Mouse (Mus musculus): ENCODE data around the gene Mob1b.
A peak's percentile ranks its signal among the peaks of the same experiment; 100 is the strongest.
"Not testable (repeated sequence)": the region's sequence is repeated elsewhere in the genome, so short reads cannot be mapped to it uniquely, and the experiment has no call there.

Mob1b gene

DNA sequence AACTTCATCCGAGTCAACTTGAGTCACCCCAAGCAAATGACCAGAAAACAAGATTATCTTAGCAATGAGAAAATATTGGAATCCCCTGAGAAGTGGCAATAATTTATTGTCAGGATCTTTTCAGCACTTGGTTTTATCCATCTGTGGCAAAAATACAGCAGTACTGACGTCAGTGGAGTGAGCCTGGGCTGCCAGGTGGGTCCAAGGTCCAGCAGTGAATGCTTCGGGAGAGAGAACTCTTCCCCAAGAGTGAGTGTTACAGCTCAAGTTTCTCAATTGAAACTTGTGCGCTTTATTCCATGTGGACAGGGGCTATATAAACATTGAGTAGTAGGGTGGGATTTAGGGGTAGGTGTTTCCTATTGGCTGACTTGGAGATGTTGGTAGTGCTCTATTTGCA lies 18.6 kb upstream of the Mob1b start:
- no peak for DNase-seq (ENCODE audit: low spot score in 2 of 2)

DNA sequence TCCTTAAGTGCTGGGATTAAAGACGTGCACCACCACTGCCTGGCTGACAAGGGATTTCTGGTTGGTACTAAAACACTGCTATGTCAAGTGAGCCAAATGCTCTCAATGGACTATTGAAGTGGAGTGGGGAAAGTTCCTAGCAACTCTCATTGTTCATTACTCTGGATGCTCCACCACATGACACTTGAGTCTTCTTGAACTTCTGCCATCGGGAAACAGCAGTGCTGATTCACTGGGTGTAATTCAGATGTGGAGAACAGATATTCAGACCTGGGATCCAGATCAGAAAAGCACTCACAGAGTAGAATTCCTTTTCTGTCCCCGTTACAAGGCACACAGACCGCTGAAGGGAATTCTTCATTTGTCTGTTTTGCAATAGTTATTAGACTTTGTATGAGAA lies 17.1 kb upstream of the Mob1b start:
- DNase-seq (ENCODE audit: low spot score in 2 of 2), result no peak

DNA sequence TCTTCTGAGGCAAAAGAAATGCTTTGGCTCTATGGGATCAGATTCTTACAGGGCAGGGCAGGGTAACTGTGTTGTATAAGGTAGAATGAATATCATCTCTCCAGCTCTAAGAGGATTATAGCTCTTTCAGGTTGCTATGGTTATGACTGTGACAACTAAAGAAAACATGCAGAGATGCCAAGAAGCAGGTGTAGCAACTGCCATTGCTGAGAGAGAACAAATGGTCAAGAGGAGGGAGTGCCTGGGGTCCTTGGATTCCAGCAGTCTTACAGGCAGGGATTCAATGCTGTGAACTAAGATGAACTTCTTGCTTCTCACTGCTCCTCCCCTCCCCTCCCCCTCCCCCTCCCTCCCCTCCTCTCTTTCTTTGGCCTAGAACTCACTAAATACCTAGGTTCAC lies 9.5 kb upstream of the Mob1b start:
- DNase-seq (ENCODE audit: low spot score in 2 of 2), result no peak

DNA sequence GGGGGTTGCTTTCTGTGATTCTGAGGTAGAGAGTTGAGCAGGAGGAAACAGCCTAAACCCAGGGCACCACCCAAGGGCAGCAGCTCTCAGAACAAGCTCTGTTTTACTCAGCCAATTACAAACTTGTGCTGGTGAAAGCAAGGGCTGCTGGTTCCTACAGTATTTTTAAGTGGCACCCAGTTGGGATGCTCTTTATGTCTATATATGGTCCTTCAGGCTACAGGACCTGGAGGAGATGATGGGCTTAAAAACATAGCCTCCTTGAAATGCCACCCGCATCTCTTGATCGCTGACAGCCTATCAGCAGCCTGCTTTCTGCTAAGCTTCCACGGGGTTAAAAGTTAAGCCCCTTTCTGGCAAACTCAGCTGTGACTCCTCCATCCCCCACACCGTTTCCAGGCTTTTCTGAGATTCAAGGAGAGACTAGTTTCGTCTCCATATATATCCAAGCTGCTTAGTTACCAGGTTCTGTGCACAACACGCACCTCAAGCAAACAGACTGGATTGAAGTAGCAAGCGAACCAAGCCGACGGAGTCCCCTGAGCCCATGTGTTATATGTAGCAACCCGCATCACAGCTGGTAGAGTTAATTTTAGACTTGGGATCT lies 8.9 kb upstream of the Mob1b start:
- DNase-seq (ENCODE audit: low spot score in 2 of 2), result no peak

DNA sequence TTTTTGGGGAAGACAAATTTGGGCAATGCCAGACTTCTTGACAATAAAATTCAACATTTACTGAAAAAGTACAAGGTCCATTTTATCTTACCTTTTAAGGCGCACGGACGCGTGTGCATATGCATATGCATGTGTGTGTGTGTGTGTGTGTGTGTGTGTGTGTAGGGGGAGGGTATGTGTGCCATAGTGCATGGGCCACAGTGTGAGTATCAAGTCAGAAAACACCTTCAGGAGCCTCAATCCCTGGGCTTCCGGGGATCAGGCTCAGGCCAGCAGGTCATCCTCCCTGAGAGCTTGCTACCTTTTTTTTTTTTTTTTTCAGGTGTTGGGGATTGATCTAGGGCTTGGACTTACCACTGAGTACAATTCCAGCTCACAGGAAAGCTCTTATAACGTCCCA lies 8.3 kb upstream of the Mob1b start:
- DNase-seq (ENCODE audit: low spot score in 2 of 2), result no peak

DNA sequence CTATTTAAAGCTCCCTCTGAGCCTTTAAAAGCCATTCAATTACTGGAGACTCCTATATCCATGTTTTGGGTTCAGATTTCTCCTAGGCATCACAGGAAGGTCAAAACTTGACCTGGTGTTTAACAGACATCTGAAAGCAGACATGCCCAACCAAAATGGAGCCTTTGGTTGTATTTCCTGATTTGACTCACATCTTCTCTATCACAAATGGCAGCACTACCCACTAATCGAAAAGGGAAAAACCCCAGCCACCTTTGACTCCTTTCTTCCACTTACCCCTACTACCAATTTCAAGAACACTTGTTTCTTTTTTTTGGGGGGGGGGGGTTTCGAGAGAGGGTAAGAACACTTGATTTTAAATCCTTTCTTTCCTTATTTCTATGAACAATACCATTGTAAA lies 3.7 kb upstream of the Mob1b start:
- no peak for DNase-seq (ENCODE audit: low spot score in 2 of 2)

DNA sequence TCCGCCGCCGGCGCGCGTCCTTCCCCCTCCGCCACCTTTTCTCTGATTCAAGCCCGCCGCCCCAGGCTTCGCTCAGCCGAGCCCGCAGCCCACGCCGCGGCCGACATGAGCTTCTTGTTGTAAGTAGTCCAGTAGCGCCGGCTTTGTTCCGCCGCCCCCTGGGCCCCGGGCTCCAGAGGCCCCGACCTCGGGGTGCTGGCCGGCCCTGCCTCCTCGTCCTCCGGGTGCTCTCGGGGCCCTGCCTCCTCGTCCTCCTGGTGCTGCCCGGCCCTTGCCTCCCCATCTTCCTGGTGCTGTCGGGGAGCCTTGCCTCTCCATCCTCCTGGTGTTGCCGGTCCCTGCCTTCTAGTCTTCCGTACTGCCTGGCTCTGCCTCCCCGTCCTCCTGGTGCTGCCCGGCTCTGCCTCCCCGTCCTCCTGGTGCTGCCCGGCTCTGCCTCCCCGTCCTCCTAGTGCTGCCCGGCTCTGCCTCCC lies 384 bp downstream of the Mob1b start:
- no peak for DNase-seq (ENCODE audit: low spot score in 2 of 2)

DNA sequence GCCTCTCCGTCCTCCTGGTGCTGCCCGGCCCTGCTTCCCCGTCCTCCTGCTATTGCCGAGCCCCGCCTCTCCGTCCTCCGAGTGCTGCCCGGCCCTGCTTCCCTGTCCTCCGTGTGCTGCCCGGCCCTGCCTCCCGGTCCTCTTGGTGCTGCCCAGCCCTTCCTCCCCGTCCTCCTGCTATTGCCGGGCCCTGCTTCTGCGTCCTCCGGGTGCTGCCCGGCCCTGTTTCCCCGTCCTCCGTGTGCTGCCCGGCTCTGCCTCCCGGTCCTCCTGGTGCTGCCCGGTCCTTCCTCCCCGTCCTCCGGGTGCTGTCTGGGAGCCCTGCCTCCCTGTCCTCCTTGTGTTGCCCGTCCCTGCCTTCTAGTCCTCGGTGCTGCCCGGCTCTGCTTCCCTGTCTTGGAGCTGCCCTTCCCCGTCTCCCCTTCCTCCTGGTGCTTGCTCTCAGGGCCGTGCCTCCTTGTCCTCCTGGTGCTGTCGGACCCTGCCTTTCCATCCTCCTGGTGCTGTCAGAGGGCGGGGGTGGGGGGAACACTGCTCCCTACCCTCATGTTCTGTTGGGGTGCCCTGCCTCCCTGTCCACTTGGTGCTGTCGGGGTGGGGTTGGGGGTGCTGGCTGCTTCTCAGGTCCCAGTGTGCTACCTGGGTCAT lies 1.0 kb downstream of the Mob1b start:
- DNase-seq (ENCODE audit: low spot score in 2 of 2), result no peak

DNA sequence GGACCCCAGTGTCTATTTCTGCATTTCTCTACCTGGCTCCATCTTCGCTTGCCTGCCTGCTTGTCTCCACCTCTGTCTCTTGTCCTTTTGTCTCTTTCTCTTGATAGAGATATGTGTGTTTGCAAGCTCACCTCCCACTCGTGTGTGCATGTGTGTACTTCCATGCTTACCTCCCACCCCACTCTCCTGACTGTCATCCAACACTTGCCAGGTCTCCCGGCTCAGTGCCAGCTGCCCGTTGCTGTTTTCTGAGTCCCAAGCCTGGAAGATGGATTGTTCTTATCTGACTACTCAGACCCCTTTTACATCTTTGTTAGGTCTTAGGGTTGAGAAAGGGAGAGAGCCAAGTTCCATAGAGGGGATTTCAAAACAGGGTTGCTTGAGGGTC lies 1.6 kb downstream of the Mob1b start:
- peak in 1 of 2 experiments; percentile 34 for DNase-seq (ENCODE audit: low spot score in 2 of 2)

DNA sequence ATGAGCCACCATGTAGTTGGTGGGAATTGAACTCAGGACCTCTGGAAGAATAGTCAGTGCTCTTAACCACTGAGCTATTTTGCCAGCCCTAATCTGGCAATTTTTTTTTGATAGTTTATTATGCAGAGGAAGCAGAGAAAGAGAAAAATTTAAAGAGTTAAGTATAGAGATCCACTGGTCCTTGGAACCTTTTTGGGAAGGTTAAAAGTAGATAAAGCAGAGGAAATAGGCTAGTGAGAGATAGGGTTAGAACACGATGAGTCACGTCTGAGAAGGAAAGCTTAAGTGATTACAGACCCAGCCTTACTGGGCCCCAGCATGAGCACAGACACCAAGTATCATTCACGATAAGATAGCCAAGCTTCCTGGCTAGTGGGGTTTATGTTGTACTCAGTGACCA lies 3.4 kb downstream of the Mob1b start:
- no peak for DNase-seq (ENCODE audit: low spot score in 2 of 2)

DNA sequence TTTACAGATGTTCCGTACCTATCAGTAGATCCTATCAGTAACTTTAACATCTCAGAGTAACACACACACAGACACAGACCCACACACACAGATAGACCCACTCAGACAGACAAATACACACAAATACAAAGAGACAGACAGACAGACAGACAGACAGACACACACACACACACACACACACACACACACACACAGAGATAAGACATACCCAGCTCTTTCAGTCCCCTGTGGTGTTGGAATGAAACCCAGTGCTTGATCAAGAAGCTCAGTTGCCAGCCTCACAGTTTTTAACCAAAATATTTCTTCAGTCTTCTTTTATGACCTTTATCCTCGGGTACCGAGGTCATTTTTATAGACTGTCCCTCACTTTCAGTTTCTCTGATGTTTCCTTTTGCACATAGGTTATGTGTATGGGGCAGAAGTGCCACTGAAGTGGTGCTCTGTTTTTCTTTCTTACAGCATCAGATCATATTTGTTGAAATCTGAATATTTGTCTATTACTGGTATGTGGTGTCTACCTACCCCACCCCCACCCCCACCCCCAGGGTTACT lies 7.0 kb downstream of the Mob1b start:
- no peak for DNase-seq (ENCODE audit: low spot score in 2 of 2)

DNA sequence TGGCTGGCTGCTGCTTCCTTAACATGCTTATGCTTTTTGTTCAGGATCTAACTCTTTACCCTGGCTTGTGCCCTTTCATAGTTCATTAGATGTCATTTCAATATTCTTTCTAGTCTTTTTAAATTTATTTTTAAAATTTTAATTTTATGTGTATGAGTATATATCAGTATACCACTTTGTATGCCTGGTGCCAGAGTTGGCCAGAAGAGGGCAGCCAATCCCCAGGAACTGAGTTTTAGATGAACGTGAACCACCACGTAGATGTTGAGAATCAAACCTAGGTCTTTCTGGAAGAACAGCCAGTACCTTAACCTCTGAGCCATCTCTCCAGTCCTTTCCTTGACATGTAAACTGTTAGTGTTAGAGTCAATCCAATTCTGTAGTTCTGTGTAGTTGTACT lies 14.1 kb downstream of the Mob1b start:
- no peak for DNase-seq (ENCODE audit: low spot score in 2 of 2)

DNA sequence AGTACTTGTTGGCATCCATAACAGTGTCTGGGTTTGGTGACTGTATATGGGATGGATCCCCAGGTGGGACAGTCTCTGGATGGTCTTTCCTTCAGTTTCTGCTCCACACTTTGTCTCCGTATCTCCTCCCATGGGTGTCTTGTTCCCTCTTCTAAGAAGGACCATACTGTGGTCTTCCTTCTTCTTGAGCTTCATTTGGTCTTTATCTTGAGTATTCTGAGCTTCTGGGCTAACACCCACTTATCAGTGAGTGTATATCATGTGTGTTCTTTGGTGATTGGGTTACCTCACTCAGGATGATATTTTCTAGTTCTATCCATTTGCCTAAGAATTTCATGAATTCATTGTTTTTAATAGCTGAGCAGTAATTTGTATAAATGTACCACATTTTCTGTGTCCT lies 20.4 kb downstream of the Mob1b start:
- not testable (repeated sequence) for DNase-seq (ENCODE audit: low spot score in 2 of 2)

DNA sequence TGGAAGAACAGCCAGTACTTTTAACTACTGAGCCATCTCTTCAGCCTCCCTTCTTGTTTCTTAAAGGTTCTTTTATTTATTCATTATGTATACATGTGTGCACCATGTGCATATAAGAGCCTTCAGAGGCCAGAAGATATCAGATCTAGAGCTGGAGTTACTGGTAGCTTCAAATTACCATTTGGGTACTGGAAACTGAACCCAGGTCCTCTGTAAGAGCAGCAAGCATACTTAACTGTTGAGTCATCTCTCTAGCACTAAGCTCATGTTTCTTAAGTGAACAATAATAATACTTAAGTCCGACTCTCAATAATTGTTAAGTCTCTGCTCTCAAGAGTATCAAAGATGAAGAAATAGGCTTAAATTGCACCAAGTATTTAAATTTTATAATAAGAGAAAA lies 27.1 kb downstream of the Mob1b start:
- DNase-seq (ENCODE audit: low spot score in 2 of 2), result no peak

DNA sequence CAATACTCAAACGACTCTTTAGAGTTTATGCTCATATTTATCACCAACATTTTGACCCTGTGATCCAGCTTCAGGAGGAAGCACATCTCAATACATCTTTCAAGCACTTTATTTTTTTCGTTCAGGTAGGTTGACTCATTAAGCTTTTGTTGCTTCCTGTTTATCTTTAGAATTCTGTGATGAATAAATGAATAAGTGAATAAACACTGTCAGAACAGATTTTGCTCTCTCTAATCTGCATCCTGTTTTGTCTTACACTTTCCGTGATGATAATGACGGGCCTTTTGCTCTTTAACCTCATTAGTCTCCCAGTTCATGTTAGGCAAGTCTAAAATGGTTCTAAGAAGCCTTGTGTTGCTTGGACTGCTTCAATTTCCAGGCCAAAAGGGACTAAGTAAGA lies 32.5 kb downstream of the Mob1b start:
- no peak for DNase-seq (ENCODE audit: low spot score in 2 of 2)

DNA sequence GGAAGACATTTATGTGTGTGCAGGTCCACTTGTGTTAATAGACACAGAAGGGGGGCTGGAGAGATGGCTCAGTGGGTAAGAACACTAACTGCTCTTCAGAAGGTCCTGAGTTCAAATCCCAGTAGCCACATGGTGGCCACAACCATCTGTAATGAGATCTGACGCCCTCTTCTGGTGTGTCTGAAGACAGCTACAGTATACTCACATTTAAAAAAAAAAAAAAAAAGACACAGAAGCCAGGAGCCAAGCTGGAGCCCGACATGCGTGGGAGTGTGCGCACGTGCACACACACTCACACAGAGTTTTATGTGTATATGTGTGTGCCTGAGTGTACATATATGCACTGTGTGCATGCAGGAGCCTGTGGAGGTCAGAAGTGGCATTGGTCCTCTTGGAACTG lies 42.0 kb downstream of the Mob1b start:
- no peak for DNase-seq (ENCODE audit: low spot score in 2 of 2)

DNA sequence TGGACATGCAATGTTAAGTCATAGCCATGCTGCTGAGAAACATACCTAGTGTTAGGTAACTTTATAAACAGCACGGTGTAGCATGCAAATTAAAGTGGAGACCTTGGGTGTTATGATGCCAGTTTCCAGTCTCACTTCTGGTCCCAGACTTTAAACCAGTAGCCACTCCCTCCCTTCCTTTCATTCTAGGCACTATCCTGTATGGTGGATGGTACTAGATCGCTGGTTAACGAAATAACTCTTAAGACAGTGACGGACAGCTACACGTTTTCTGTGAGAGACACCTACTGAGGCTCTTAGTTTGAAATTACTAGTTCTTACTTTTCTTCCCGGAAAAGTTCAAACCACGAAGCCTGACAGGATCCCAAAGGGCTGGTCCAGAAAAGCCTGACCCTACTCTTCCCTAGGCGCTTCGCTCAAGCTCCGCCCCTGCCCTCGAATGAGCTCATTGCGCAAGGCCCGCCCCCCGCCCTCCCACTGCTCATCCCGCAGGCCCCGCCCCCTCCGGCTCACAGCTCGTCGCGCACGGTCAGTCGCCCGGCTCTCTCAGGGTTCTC lies 43.9 kb downstream of the Mob1b start:
- peak in 1 of 2 experiments; percentile 26 for DNase-seq (ENCODE audit: low spot score in 2 of 2)

DNA sequence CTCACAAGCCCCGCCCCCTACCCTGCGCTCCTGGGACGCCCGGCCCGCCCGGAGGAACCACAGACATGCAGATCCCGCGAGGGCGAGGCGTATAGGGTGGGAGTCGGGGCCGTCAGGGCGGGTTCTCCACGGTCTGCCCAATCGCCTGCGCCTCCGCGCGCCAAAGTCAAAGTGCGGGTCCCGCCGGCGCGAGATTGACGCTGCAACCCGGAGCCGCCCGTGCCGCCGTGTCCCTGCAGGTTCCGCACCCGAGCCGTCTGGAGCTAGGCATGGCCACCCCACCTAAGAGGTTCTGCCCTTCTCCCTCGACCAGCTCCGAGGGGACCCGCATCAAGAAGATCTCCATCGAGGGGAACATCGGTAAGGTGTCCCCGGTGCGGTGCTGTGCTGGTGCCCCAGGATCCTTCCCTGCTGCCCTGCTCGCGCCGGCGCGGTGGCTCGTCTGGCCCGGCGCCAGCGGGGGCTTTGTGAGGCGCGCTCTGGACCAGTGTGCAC lies 44.4 kb downstream of the Mob1b start, which contains the start of gene Dck:
Dck (plus strand) TSS at position 10 of the 495 bp plus-strand sequence.
- DNase-seq (ENCODE audit: low spot score in 2 of 2), result peak; percentile 91 to 95

DNA sequence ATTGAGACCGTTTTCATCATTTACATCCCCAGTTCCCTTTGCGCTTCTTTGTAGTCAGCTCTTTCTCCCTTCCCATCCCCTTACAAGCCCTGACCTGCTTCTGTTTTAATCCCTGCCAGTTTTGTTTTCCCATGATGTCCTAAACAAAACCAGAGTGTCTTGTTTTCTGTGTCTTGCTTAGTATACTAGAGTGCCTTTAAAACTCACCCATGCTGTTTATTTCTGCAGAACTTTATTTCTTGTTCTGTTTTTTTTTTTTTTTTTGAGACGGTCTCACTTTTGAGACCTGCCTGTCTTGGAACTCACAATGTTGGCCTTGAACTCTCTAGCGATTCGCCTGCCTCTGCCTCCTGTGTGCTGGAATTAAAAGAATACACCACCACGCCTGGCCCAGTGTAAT lies 44.9 kb downstream of the Mob1b start:
- no peak for DNase-seq (ENCODE audit: low spot score in 2 of 2)

DNA sequence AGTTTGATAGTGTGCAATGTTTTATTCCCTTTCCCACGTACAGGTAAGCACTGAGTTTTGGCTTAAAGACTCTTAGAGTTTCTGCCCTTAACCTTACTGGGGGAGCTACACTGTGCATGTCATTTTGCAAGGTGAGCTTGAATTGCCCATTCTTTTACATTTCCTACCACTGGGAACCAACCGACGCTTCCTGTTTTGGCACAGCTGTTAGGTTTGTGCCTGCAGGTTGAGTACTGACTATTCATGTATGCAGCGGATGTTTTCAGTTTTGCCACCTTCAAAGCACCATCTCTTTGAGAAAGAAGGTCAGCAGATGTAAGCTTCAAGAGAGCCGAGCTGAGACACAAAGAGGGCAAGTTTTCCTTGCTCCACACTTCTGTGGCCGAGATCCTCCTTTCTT lies 45.5 kb downstream of the Mob1b start:
- DNase-seq (ENCODE audit: low spot score in 2 of 2), result no peak

DNA sequence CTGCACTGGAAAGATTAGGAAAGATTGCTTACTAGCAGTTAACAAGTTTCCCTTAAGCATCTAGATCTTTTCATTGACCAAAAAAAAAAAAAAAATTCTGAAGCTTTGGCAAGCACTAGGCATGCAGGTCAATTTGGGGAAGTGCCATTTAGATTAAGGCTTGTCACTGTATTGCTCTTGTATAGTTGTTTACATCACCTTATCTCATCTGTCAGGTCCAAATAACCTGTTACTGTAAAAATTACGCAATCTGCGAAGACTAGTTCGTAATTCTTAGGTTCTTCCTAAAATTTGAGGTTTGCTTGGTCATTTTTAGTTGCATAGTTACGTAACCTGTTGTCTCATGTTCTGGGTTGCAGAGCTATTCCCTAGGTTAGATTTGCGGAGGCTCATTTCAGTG lies 46.2 kb downstream of the Mob1b start:
- no peak for DNase-seq (ENCODE audit: low spot score in 2 of 2)

DNA sequence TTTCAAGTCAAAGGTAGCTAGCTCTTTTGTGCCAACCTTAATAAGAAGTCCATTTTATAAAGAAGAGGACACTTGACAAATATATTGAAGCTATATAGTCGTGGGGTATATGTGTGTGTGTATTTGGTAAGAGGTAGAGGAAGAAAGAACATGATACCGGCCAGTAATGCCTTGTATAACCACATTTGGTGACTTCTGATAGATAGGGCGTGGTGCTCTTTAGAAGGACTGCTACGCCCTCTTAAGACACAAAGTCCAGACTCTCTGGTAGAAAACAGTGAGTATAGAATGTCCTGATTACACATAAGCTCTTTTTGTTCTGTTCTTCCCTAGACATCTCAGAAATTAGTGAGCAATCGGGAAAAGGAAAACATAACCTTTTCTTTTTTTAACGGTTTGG lies 47.5 kb downstream of the Mob1b start:
- no peak for DNase-seq (ENCODE audit: low spot score in 2 of 2)
